Comparison of ENCODE assay signal across 8 mouse cellular contexts in the genomic region with DNA sequence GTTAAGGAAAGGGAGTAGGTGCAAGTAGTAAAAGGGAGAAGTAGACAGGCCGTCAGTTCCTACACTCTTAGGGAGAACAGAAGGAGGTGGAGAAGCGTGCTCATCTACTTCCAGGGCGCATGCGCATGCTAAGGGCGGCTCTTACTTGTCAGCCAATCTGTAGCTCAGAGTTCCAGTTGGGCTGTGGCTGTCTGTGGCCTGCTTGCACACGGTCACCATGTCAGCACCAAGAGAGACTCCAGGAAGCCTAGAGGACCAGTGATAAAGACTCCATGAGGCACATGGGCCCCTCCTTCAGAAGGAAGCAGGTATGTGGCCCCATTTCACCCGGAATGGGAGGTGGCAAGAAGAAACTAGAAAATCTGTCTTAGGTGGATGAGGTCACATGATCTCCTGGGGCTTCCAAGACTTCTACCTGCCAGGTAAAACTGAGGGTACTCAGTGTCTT. TPM values are rescaled to one million over a fixed set of nuclear protein-coding genes. Genes with fewer than 3 reads are reported as not detected.
DNase-seq lines count a peak whose midpoint lies in the region; TF ChIP-seq lines count a peak whose summit lies in the region.

No protein-coding gene starts in this region.

- peak; percentile 71 for TF ChIP-seq POLR2A in CH12.LX (IDR thresholded peaks at IDR 0.05; ENCODE audit: low read depth, low read length)

- H3K27ac ChIP-seq in gastrocnemius, adult 2 months, result peak overlapping the region; percentile 68
- peak overlapping the region; percentile 95 for H3K27ac ChIP-seq in CH12.LX (ENCODE audit: insufficient read depth, low read depth)

- H3K79me2 ChIP-seq in CH12.LX (replicated peaks; ENCODE audit: control insufficient read depth, extremely low read depth, insufficient read depth, poor library complexity, severe bottlenecking), result peaks cover 35% of the 10 kb centered on the region

- peak overlapping the region; percentile 76 for H3K9ac ChIP-seq in CH12.LX (ENCODE audit: insufficient read depth, low read depth)

- peaks cover 13 to 30% of the 10 kb centered on the region in 2 experiments for H3K4me1 ChIP-seq in CH12.LX (ENCODE audit: control insufficient read depth in 1 of 2, insufficient read depth in 2 of 2)

- dilution Hi-C loops in CH12.LX (cut with MboI; ENCODE audit: extremely low pct_ligation_motif_present, extremely low pct_unique_long_range_greater_than_20kb, low sequenced_read_pairs), result no loop called here

- peak; percentile 34 for DNase-seq in gastrocnemius, adult 2 months
- no peak for DNase-seq in gastrocnemius, postnatal 10 days
- peak; percentile 98 for DNase-seq in CH12.LX (ENCODE audit: extremely low read depth)
- peak; percentile 28 for DNase-seq in heart, adult 8-10 months (ENCODE audit: low spot score)
- DNase-seq in lung, postnatal 10 days, result peak; percentile 18
- no peak for DNase-seq in adrenal gland, adult 8-10 months
- DNase-seq in adrenal gland, postnatal 36 days, result no peak
- DNase-seq in thymus, postnatal 14 days, result no peak

- TF ChIP-seq RAD21 in CH12.LX (IDR thresholded peaks at IDR 0.05; ENCODE audit: low read depth, low read length), result no peak

- in situ Hi-C loops in CH12.LX (cut with MboI; ENCODE audit: low pct_ligation_motif_present, low pct_unique_long_range_greater_than_20kb, low sequenced_read_pairs), result no loop called here

- intact Hi-C loops in gastrocnemius, adult 2 months (cut with DNase I), result no loop called here

- TF ChIP-seq CTCF in gastrocnemius, adult 2 months (IDR thresholded peaks at IDR 0.05), result no peak
- TF ChIP-seq CTCF in CH12.LX (conservative IDR thresholded peaks at IDR 0.05 in 1 of 2, IDR thresholded peaks at IDR 0.05 in 1 of 2; ENCODE audit: low read depth in 2 of 2, low read length in 2 of 2), result no peak

- peaks cover 22 to 60% of the 10 kb centered on the region in 2 experiments for H3K36me3 ChIP-seq in CH12.LX (replicated peaks in 1 of 2; ENCODE audit: control insufficient read depth in 1 of 2, insufficient read depth in 1 of 2, low read length in 1 of 2)

- no peak overlapping the region for H3K4me3 ChIP-seq in gastrocnemius, adult 2 months
- peak overlapping the region; percentile 57 to 66 (median 66) for H3K4me3 ChIP-seq in CH12.LX (replicated peaks in 1 of 3; ENCODE audit: low read depth in 2 of 3, low read length in 2 of 3, poor library complexity in 1 of 3)

- no peaks in the 10 kb centered on the region for H3K9me3 ChIP-seq in CH12.LX (replicated peaks; ENCODE audit: low read length)

- TF ChIP-seq EP300 in CH12.LX (IDR thresholded peaks at IDR 0.05; ENCODE audit: low read length), result peak; percentile 55; the same call in 1 of the 2 replicates

- no peaks in the 10 kb centered on the region for H3K27me3 ChIP-seq in CH12.LX (replicated peaks)

- H3K4me2 ChIP-seq in CH12.LX (ENCODE audit: insufficient read depth, low read depth, poor library complexity, severe bottlenecking), result peak overlapping the region; percentile 85

TF ChIP-seq in CH12.LX, 34 proteins besides CTCF, POLR2A, EP300 and RAD21:
- TF ChIP-seq NELFE (IDR thresholded peaks at IDR 0.05; ENCODE audit: low read depth, low read length) (peak; percentile 92), NRF1 (IDR thresholded peaks at IDR 0.05; ENCODE audit: low read depth, low read length) (peak; percentile 100), MAX (IDR thresholded peaks at IDR 0.05; ENCODE audit: low read length) (peak; percentile 91), MAZ (IDR thresholded peaks at IDR 0.05; ENCODE audit: low read depth, low read length) (peak; percentile 69; the same call in 1 of the 2 replicates), MYC (IDR thresholded peaks at IDR 0.05; ENCODE audit: low read depth, low read length) (peak; percentile 93), SIN3A (IDR thresholded peaks at IDR 0.05; ENCODE audit: low read length) (peak; percentile 90), TCF12 (IDR thresholded peaks at IDR 0.05; ENCODE audit: low read depth, low read length) (peak; percentile 82), CHD2 (IDR thresholded peaks at IDR 0.05; ENCODE audit: low read length) (peak; percentile 57; the same call in 1 of the 2 replicates), RCOR1 (conservative IDR thresholded peaks at IDR 0.05; ENCODE audit: low read depth, low read length) (peak; percentile 86), JUND (conservative IDR thresholded peaks at IDR 0.05; ENCODE audit: low read depth, low read length) (peak; percentile 38; the same call in 1 of the 2 replicates), ELF1 (IDR thresholded peaks at IDR 0.05; ENCODE audit: low read depth, low read length) (peak; percentile 53), ETS1 (conservative IDR thresholded peaks at IDR 0.05; ENCODE audit: low read depth, low read length) (peak; percentile 59), MEF2A (IDR thresholded peaks at IDR 0.05; ENCODE audit: borderline replicate concordance, low read depth, low read length) (peak; percentile 44; the same call in 1 of the 2 replicates), USF2 (conservative IDR thresholded peaks at IDR 0.05; ENCODE audit: low read depth, low read length) (peak; percentile 74), ZKSCAN1 (IDR thresholded peaks at IDR 0.05; ENCODE audit: borderline replicate concordance, low read depth, low read length) (no peak), JUN (IDR thresholded peaks at IDR 0.05; ENCODE audit: insufficient read depth, low read depth, low read length) (no peak; the same call in none of the 2 replicates), SMC3 (IDR thresholded peaks at IDR 0.05; ENCODE audit: low read depth, low read length) (no peak), MAFK (IDR thresholded peaks at IDR 0.05; ENCODE audit: insufficient replicate concordance, low read length) (peak; percentile 12; the same call in 1 of the 2 replicates), ZNF384 (IDR thresholded peaks at IDR 0.05; ENCODE audit: low read depth, low read length) (no peak), USF1 (IDR thresholded peaks at IDR 0.05; ENCODE audit: low read depth, low read length) (peak; percentile 80), E2F4 (IDR thresholded peaks at IDR 0.05; ENCODE audit: insufficient replicate concordance, low read depth, low read length) (0 out of 2 replicates have a peak, but pooled peaks have one; percentile 57), GABPA (IDR thresholded peaks at IDR 0.05; ENCODE audit: insufficient replicate concordance, low read depth, low read length) (no peak), HCFC1 (IDR thresholded peaks at IDR 0.05; ENCODE audit: low read depth, low read length) (peak; percentile 74), KAT2A (IDR thresholded peaks at IDR 0.05; ENCODE audit: insufficient replicate concordance, low read length) (peak; percentile 72; the same call in 1 of the 2 replicates), TBP (conservative IDR thresholded peaks at IDR 0.05; ENCODE audit: low read depth, low read length) (peak; percentile 72; the same call in 1 of the 2 replicates), UBTF (IDR thresholded peaks at IDR 0.05; ENCODE audit: low read depth, low read length) (no peak), ZMIZ1 (IDR thresholded peaks at IDR 0.05; ENCODE audit: low read depth, low read length) (peak; percentile 96), IRF4 (IDR thresholded peaks at IDR 0.05; ENCODE audit: low read depth, low read length) (peak; percentile 56), CHD1 (IDR thresholded peaks at IDR 0.05; ENCODE audit: low read depth, low read length) (no peak; the same call in 1 of the 2 replicates), ZC3H11A (IDR thresholded peaks at IDR 0.05; ENCODE audit: low read depth, low read length) (no peak), POLR2AphosphoS2 (IDR thresholded peaks at IDR 0.05; ENCODE audit: low read depth, low read length) (peak; percentile 97), BHLHE40 (IDR thresholded peaks at IDR 0.05; ENCODE audit: low read depth, low read length) (peak; percentile 68), MXI1 (IDR thresholded peaks at IDR 0.05; ENCODE audit: low read depth, low read length) (peak; percentile 89), PAX5 (IDR thresholded peaks at IDR 0.05; ENCODE audit: low read length) (no peak)
TF ChIP-seq in CH12.LX: peak in this region for 25.

RNA-seq across cellular contexts. Expression of gene Dennd2a, which starts 30.3 kb away (rescaled TPM):
- total RNA-seq in gastrocnemius, adult 2 months (2021), result 1 to 10 TPM; 3.3 to 4.4 TPM
- total RNA-seq in gastrocnemius, postnatal 10 days (2021), result 10 to 100 TPM; 15.4 to 19.9 TPM
- total RNA-seq in CH12.LX (2012; rRNA removed) (8.9 and 9.1 TPM in 2 replicates), CH12.LX (2014; rRNA removed) (2.9 and 3.7 TPM in 2 replicates)
- 10.4 and 10.6 TPM in 2 replicates for polyA plus RNA-seq in CH12.LX (2012; ENCODE audit: insufficient read length, low read depth)
- 1 to 10 TPM; 4.6 to 6.4 (median 5.7) TPM for total RNA-seq in heart, adult 8-10 months (2022)
- total RNA-seq in adrenal gland, adult 8-10 months (2022), result 10 to 100 TPM in 2 of 4 experiments, 1 to 10 TPM in 2; 7.3 to 14.8 (median 10.4) TPM
- 10 to 100 TPM; 10.0 to 13.6 TPM for total RNA-seq in adrenal gland, postnatal 36 days (2021)

RNA-seq across cellular contexts. Expression of gene Adck2, which starts 46.3 kb away (rescaled TPM):
- total RNA-seq in gastrocnemius, adult 2 months (2021), result 1 to 10 TPM; 5.3 to 6.2 TPM
- 10 to 100 TPM in 1 of 2 experiments, 1 to 10 TPM in 1; 6.2 to 12.5 TPM for total RNA-seq in gastrocnemius, postnatal 10 days (2021)
- total RNA-seq in CH12.LX (2012; rRNA removed) (10.1 and 16.5 TPM in 2 replicates), CH12.LX (2014; rRNA removed) (4.8 and 5.6 TPM in 2 replicates)
- polyA plus RNA-seq in CH12.LX (2012; ENCODE audit: insufficient read length, low read depth), result 15.9 and 17.7 TPM in 2 replicates
- total RNA-seq in heart, adult 8-10 months (2022), result 10 to 100 TPM in 3 of 4 experiments, 1 to 10 TPM in 1; 9.4 to 15.7 (median 13.7) TPM
- 10 to 100 TPM; 22.2 to 38.8 (median 34.5) TPM for total RNA-seq in adrenal gland, adult 8-10 months (2022)
- 10 to 100 TPM; 21.4 to 26.9 TPM for total RNA-seq in adrenal gland, postnatal 36 days (2021)

RNA-seq across cellular contexts. Expression of gene Gm42420, which starts 58.2 kb away (rescaled TPM):
- total RNA-seq in gastrocnemius, adult 2 months (2021), result under 1 TPM in 1 of 2 experiments, not detected in 1; 0.66 TPM
- total RNA-seq in gastrocnemius, postnatal 10 days (2021), result not detected
- total RNA-seq in CH12.LX (2012; rRNA removed) (1.6 and 2.6 TPM in 2 replicates), CH12.LX (2014; rRNA removed) (0.66 and 1.6 TPM in 2 replicates)
- 2.1 and 2.2 TPM in 2 replicates for polyA plus RNA-seq in CH12.LX (2012; ENCODE audit: insufficient read length, low read depth)
- total RNA-seq in heart, adult 8-10 months (2022), result not detected
- 1 to 10 TPM in 1 of 4 experiments, under 1 TPM in 2, not detected in 1; 0.62 to 1.3 (median 0.75) TPM for total RNA-seq in adrenal gland, adult 8-10 months (2022)
- total RNA-seq in adrenal gland, postnatal 36 days (2021), result 1 to 10 TPM in 1 of 2 experiments, not detected in 1; 1.1 TPM

Comparison
In these comparisons a context has a peak if more than half of its experiments do, and no peak if none do; other contexts are left out.
1. DNase-seq: peak in gastrocnemius, adult 2 months (single experiment), CH12.LX (single experiment), heart, adult 8-10 months (single experiment) and lung, postnatal 10 days (single experiment); none in gastrocnemius, postnatal 10 days (single experiment), adrenal gland, adult 8-10 months (single experiment), adrenal gland, postnatal 36 days (0 of 2) and thymus, postnatal 14 days (single experiment).